22 mouse cellular contexts compared by ENCODE assay signal in genomic region chr3:57222318-57222914, GRCm38 (mm10).
DNase-seq lines count a peak whose midpoint lies in the region; ATAC-seq and TF ChIP-seq lines count a peak whose summit lies in the region.
"Had no signal": no experiment of that assay in that cellular context is flagged by ENCODE, and none has a peak within 500 bp of the region (broad histone marks: within the 10 kb centered on the region; RNA-seq: fewer than 3 reads in every experiment).

No protein-coding gene starts in this region.

- no peaks in the 10 kb centered on the region for H3K4me1 ChIP-seq in liver, embryonic 12.5 days
- H3K4me1 ChIP-seq: embryonic facial prominence, embryonic 12.5 days; heart, embryonic 12.5 days; neural tube, embryonic 12.5 days had no signal

- peak; percentile 24 for DNase-seq in gastrocnemius, adult 2 months
- DNase-seq in gastrocnemius, adult 8-10 months (ENCODE audit: low spot score in 2 of 2): no peak
- DNase-seq in 416B (ENCODE audit: low read depth): peak; percentile 67
- DNase-seq in adrenal gland, postnatal 10 days: peak; percentile 71
- no peak for DNase-seq in right cerebral cortex, postnatal 14 days
- no peak for DNase-seq in urinary bladder, postnatal 4 days (ENCODE audit: low spot score in 2 of 2)
- DNase-seq: cerebellum, adult 8-10 months; kidney, adult 9 months; kidney, postnatal 25 days; layer of hippocampus, adult 9-11 months; left cerebral cortex, postnatal 4 days; right cerebral cortex, adult 18-20 months; spleen, adult 18-20 months; thymus, postnatal 36 days had no signal

- H3K4me2 ChIP-seq in liver, embryonic 12.5 days: no peak overlapping the region
- H3K4me2 ChIP-seq: embryonic facial prominence, embryonic 12.5 days; heart, embryonic 12.5 days; hindbrain, embryonic 14.5 days; neural tube, embryonic 12.5 days had no signal

- no peak overlapping the region for H3K4me3 ChIP-seq in gastrocnemius, adult 2 months
- no peak overlapping the region for H3K4me3 ChIP-seq in liver, embryonic 12.5 days
- H3K4me3 ChIP-seq: embryonic facial prominence, embryonic 12.5 days; heart, embryonic 12.5 days; left cerebral cortex, adult 2 months; neural tube, embryonic 12.5 days had no signal

- WGBS in liver, embryonic 12.5 days (ENCODE audit: insufficient replicate concordance): 65% methylated on average over 3 of the region's 3 CpGs

- H3K27ac ChIP-seq in gastrocnemius, adult 2 months: no peak overlapping the region
- no peak overlapping the region for H3K27ac ChIP-seq in liver, embryonic 12.5 days
- H3K27ac ChIP-seq: embryonic facial prominence, embryonic 12.5 days; hindbrain, embryonic 14.5 days; left cerebral cortex, adult 2 months; neural tube, embryonic 12.5 days had no signal

- TF ChIP-seq CTCF in gastrocnemius, adult 2 months (IDR thresholded peaks at IDR 0.05): no peak

- no peaks in the 10 kb centered on the region for H3K9me3 ChIP-seq in liver, embryonic 12.5 days (replicated peaks)
- H3K9me3 ChIP-seq: embryonic facial prominence, embryonic 12.5 days; heart, embryonic 12.5 days; neural tube, embryonic 12.5 days had no signal

- H3K27me3 ChIP-seq in liver, embryonic 12.5 days (replicated peaks): no peaks in the 10 kb centered on the region
- H3K27me3 ChIP-seq: embryonic facial prominence, embryonic 12.5 days; heart, embryonic 12.5 days; neural tube, embryonic 12.5 days had no signal

- H3K36me3 ChIP-seq in liver, embryonic 12.5 days: no peaks in the 10 kb centered on the region
- H3K36me3 ChIP-seq: embryonic facial prominence, embryonic 12.5 days; heart, embryonic 12.5 days; neural tube, embryonic 12.5 days had no signal

- no peak overlapping the region for H3K9ac ChIP-seq in liver, embryonic 12.5 days
- H3K9ac ChIP-seq: embryonic facial prominence, embryonic 12.5 days; heart, embryonic 12.5 days; hindbrain, embryonic 14.5 days; neural tube, embryonic 12.5 days had no signal

- ATAC-seq in granulocyte monocyte progenitor cell, adult 5-6 weeks (replicated peaks; ENCODE audit: poor library complexity, severe bottlenecking): peak; percentile 98
- ATAC-seq in liver, embryonic 12.5 days: no peak
- ATAC-seq: forebrain, embryonic 16.5 days had no signal

- intact Hi-C loops in gastrocnemius, adult 2 months (cut with DNase I): no loop called here

Comparison
In these comparisons a context has a peak if more than half of its experiments do, and no peak if none do; other contexts are left out.
1. DNase-seq: peak in gastrocnemius, adult 2 months (single experiment), 416B (single experiment) and adrenal gland, postnatal 10 days (single experiment); none in gastrocnemius, adult 8-10 months (0 of 2), right cerebral cortex, postnatal 14 days (single experiment) and urinary bladder, postnatal 4 days (0 of 2).